ENCODE assay signal across 8 mouse cellular contexts in the genomic region with DNA sequence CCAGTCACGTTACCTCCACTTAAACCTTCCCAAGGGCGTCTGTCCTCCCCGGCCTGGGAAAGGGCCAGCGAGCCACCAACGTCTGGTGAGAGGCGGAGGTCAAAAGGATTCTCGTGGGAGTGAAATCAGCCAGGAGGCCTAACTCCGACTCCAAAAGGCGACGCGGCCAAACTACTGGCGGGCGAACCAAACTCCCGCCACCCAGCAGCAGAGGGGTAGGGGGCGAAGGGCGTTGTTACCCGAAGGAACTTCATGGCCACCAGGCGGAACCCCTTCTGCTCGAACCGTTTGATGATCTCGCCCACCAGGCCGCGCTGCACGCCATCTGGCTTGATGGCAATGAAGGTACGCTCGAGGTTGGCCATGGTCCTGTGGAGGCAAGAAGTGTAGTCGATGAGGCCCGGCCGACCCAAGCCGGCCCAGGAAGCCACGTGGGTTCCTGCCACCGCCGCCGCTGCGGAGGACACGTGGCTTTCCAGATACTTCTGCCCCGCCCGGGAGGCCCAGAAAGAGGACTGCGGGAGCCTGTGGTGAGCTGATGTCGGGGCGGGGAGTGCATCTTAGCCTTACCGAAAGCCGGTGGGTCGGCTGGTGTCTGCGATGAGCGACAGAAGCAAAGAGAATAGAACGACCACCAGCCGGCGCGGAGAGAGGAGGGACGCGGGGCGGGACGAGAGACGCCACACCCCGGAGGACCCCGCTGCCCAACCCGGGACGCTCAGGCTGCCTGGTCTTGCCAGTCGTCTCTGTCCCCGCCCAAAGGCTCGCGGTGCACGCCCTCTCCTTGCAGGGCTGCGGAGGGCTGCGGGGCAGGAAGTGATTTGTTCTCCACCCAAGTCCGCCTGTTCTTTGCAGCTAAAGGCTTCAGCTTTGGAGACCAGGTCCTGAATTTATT. TPM values are rescaled to one million over a fixed set of nuclear protein-coding genes. Genes with fewer than 3 reads are reported as not detected.
DNase-seq lines count a peak whose midpoint lies in the region; ATAC-seq and TF ChIP-seq lines count a peak whose summit lies in the region.

No protein-coding gene starts in this region.

- no peaks in the 10 kb centered on the region for H3K27me3 ChIP-seq in heart, embryonic 13.5 days (replicated peaks)
- no peaks in the 10 kb centered on the region for H3K27me3 ChIP-seq in liver, embryonic 11.5 days (replicated peaks; ENCODE audit: control insufficient read depth, insufficient read depth, low read length)
- H3K27me3 ChIP-seq in myocyte (ENCODE audit: control insufficient read depth, insufficient read depth, insufficient read length) = no peaks in the 10 kb centered on the region
- no peaks in the 10 kb centered on the region for H3K27me3 ChIP-seq in splenic B cell, adult 2 months (ENCODE audit: control insufficient read depth, insufficient read depth, low read length, poor library complexity, severe bottlenecking)

- ATAC-seq in CD4-positive, CD25-positive, alpha-beta regulatory T cell, adult 4 months = peak; percentile 99
- ATAC-seq in erythroid progenitor cell, adult 5-6 weeks (replicated peaks; ENCODE audit: low FRiP score, poor library complexity, severe bottlenecking) = peak; percentile 96
- peak; percentile 91 for ATAC-seq in heart, embryonic 13.5 days (ENCODE audit: extremely low read depth, insufficient number of reproducible peaks, low FRiP score, low TSS enrichment)
- ATAC-seq in liver, embryonic 11.5 days (replicated peaks; ENCODE audit: low FRiP score) = peak; percentile 95

- peak; percentile 80 for TF ChIP-seq POLR2A in myocyte (IDR thresholded peaks at IDR 0.05; ENCODE audit: insufficient read length, low read depth)

- DNase-seq in kidney, postnatal 10 days = peak; percentile 97
- DNase-seq in liver, embryonic 11.5 days (ENCODE audit: low spot score) = peak; percentile 93
- peak; percentile 93 for DNase-seq in splenic B cell, adult 2 months (ENCODE audit: low read depth, low spot score)

- H3K9ac ChIP-seq in heart, embryonic 13.5 days = peak overlapping the region; percentile 87
- peak overlapping the region; percentile 54 for H3K9ac ChIP-seq in liver, embryonic 11.5 days (ENCODE audit: low read depth, low read length)

- no peaks in the 10 kb centered on the region for H3K9me3 ChIP-seq in heart, embryonic 13.5 days
- H3K9me3 ChIP-seq in liver, embryonic 11.5 days (ENCODE audit: control insufficient read depth, low read length) = no peaks in the 10 kb centered on the region

- peaks cover 14% of the 10 kb centered on the region for H3K4me1 ChIP-seq in brown adipose tissue, adult 24 weeks (ENCODE audit: control insufficient read depth, insufficient read depth, insufficient read length, low read length)
- peaks cover 36% of the 10 kb centered on the region for H3K4me1 ChIP-seq in heart, embryonic 13.5 days
- peaks cover 22% of the 10 kb centered on the region for H3K4me1 ChIP-seq in liver, embryonic 11.5 days (replicated peaks; ENCODE audit: control insufficient read depth, insufficient read depth, low read length)

- H3K4me2 ChIP-seq in heart, embryonic 13.5 days = peak overlapping the region; percentile 86
- H3K4me2 ChIP-seq in liver, embryonic 11.5 days = peak overlapping the region; percentile 74
- H3K4me2 ChIP-seq in myocyte (ENCODE audit: low read depth) = peak overlapping the region; percentile 76

- H3K27ac ChIP-seq in brown adipose tissue, adult 24 weeks (replicated peaks; ENCODE audit: low read depth, low read length) = peak overlapping the region; percentile 97
- peak overlapping the region; percentile 94 for H3K27ac ChIP-seq in heart, embryonic 13.5 days (replicated peaks)
- H3K27ac ChIP-seq in liver, embryonic 11.5 days (ENCODE audit: low read depth, low read length) = peak overlapping the region; percentile 85

- H3K4me3 ChIP-seq in brown adipose tissue, adult 24 weeks (ENCODE audit: insufficient read depth, low read depth, low read length) = peak overlapping the region; percentile 92
- H3K4me3 ChIP-seq in heart, embryonic 13.5 days = peak overlapping the region; percentile 71
- H3K4me3 ChIP-seq in liver, embryonic 11.5 days (ENCODE audit: low read depth, low read length) = peak overlapping the region; percentile 77
- H3K4me3 ChIP-seq in myocyte = peak overlapping the region; percentile 88

- peaks cover 68% of the 10 kb centered on the region for H3K36me3 ChIP-seq in heart, embryonic 13.5 days
- peaks cover 32% of the 10 kb centered on the region for H3K36me3 ChIP-seq in liver, embryonic 11.5 days (ENCODE audit: control insufficient read depth, insufficient read depth, low read length)
- H3K36me3 ChIP-seq in myocyte (ENCODE audit: control insufficient read depth, insufficient read depth) = peaks cover 25% of the 10 kb centered on the region
- H3K36me3 ChIP-seq in splenic B cell, adult 2 months (ENCODE audit: control insufficient read depth, insufficient read depth, low read length, poor library complexity, severe bottlenecking) = peaks cover 8% of the 10 kb centered on the region

- peak overlapping the region; percentile 39 for H3ac ChIP-seq in myocyte (ENCODE audit: control insufficient read depth, insufficient read length)

- H3K79me2 ChIP-seq in myocyte (ENCODE audit: control insufficient read depth, insufficient read depth) = peaks cover 28% of the 10 kb centered on the region

- under 1% methylated on average over 67 of the region's 67 CpGs for WGBS in heart, embryonic 13.5 days
- WGBS in liver, embryonic 11.5 days = under 1% methylated on average over 66 of the region's 67 CpGs

TF ChIP-seq in myocyte, 11 proteins besides CTCF, POLR2A, EP300 and RAD21:
- TF ChIP-seq TCF3 (IDR thresholded peaks at IDR 0.05; ENCODE audit: insufficient read length, low read depth) (no peak), REST (IDR thresholded peaks at IDR 0.05; ENCODE audit: insufficient read depth, insufficient read length) (no peak), MYOD1 (IDR thresholded peaks at IDR 0.05; ENCODE audit: control insufficient read depth in 1 of 3, insufficient read length in 2 of 3, low read depth in 2 of 3) (peak in 1 of 3 experiments; percentile 4), MAX (IDR thresholded peaks at IDR 0.05; ENCODE audit: low read depth) (no peak), TCF12 (IDR thresholded peaks at IDR 0.05; ENCODE audit: insufficient read depth, poor library complexity, severe bottlenecking) (no peak), MYOG (IDR thresholded peaks at IDR 0.05; ENCODE audit: control insufficient read depth in 1 of 3, insufficient read depth in 1 of 3, insufficient read length in 2 of 3, low read depth in 2 of 3) (peak in 1 of 3 experiments; percentile 26), CEBPB (IDR thresholded peaks at IDR 0.05; ENCODE audit: insufficient read depth, poor library complexity, severe bottlenecking) (no peak), E2F4 (IDR thresholded peaks at IDR 0.05; ENCODE audit: insufficient read depth) (no peak), SRF (IDR thresholded peaks at IDR 0.05; ENCODE audit: control insufficient read depth, insufficient read length, low read depth) (peak; percentile 23), USF1 (IDR thresholded peaks at IDR 0.05; ENCODE audit: low read depth) (peak; percentile 59), POLR2AphosphoS2 (IDR thresholded peaks at IDR 0.05; ENCODE audit: insufficient read length, low read depth) (peak; percentile 96)
TF ChIP-seq in myocyte: peak in this region for 5.

RNA-seq across cellular contexts. Expression of gene Nme2, which starts 0.6 kb away (rescaled TPM):
- 100 to 1,000 TPM; 116 to 398 TPM for polyA plus RNA-seq in CD4-positive, CD25-positive, alpha-beta regulatory T cell, adult 4 months (2017; shearing (Covaris generic))
- polyA plus RNA-seq in brown adipose tissue, adult 24 weeks (2012; ENCODE audit: insufficient read depth, insufficient read length, missing spikeins) = 510 and 580 TPM in 2 replicates
- total RNA-seq in erythroid progenitor cell, adult 5-6 weeks (2015; ENCODE audit: low replicate concordance) = 34.8 and 35.7 TPM in 2 replicates
- total RNA-seq in erythroid progenitor cell, adult 5-6 weeks (2017; ENCODE audit: low replicate concordance) = 9.6 and 10.1 TPM in 2 replicates
- polyA plus RNA-seq in heart, embryonic 13.5 days (2015; fragmentation: Nextera tagmentation; extraction: Ambion mirVana) = 325 and 357 TPM in 2 replicates
- 112 and 142 TPM in 2 replicates for polyA plus RNA-seq in liver, embryonic 11.5 days (2014; fragmentation: Nextera tagmentation; extraction: Ambion mirVana)
- 1,152 TPM for polyA plus RNA-seq in myocyte (2012; fragmentation: generic; extraction: Trizol)

RNA-seq across cellular contexts. Expression of gene Gm20390, which starts 12.6 kb away (rescaled TPM):
- 100 to 1,000 TPM in 1 of 2 experiments, 10 to 100 TPM in 1; 26.7 to 265 TPM for polyA plus RNA-seq in CD4-positive, CD25-positive, alpha-beta regulatory T cell, adult 4 months (2017; shearing (Covaris generic))
- 164 and 189 TPM in 2 replicates for polyA plus RNA-seq in brown adipose tissue, adult 24 weeks (2012; ENCODE audit: insufficient read depth, insufficient read length, missing spikeins)
- 32.3 and 33.5 TPM in 2 replicates for total RNA-seq in erythroid progenitor cell, adult 5-6 weeks (2015; ENCODE audit: low replicate concordance)
- 5.0 TPM in 1 of 2 replicates, not detected in the other for total RNA-seq in erythroid progenitor cell, adult 5-6 weeks (2017; ENCODE audit: low replicate concordance)
- polyA plus RNA-seq in heart, embryonic 13.5 days (2015; fragmentation: Nextera tagmentation; extraction: Ambion mirVana) = 303 and 315 TPM in 2 replicates
- 393 TPM in 2 replicates for polyA plus RNA-seq in liver, embryonic 11.5 days (2014; fragmentation: Nextera tagmentation; extraction: Ambion mirVana)
- polyA plus RNA-seq in myocyte (2012; fragmentation: generic; extraction: Trizol) = 258 TPM

RNA-seq across cellular contexts. Expression of gene Nme1, which starts 12.8 kb away (rescaled TPM):
- polyA plus RNA-seq in CD4-positive, CD25-positive, alpha-beta regulatory T cell, adult 4 months (2017; shearing (Covaris generic)) = 100 to 1,000 TPM; 119 to 260 TPM
- 33.7 and 46.1 TPM in 2 replicates for polyA plus RNA-seq in brown adipose tissue, adult 24 weeks (2012; ENCODE audit: insufficient read depth, insufficient read length, missing spikeins)
- 11.3 and 17.7 TPM in 2 replicates for total RNA-seq in erythroid progenitor cell, adult 5-6 weeks (2015; ENCODE audit: low replicate concordance)
- total RNA-seq in erythroid progenitor cell, adult 5-6 weeks (2017; ENCODE audit: low replicate concordance) = 7.6 and 42.3 TPM in 2 replicates
- 112 and 120 TPM in 2 replicates for polyA plus RNA-seq in heart, embryonic 13.5 days (2015; fragmentation: Nextera tagmentation; extraction: Ambion mirVana)
- 315 and 317 TPM in 2 replicates for polyA plus RNA-seq in liver, embryonic 11.5 days (2014; fragmentation: Nextera tagmentation; extraction: Ambion mirVana)
- polyA plus RNA-seq in myocyte (2012; fragmentation: generic; extraction: Trizol) = 48.7 TPM

RNA-seq across cellular contexts. Expression of gene Spag9, which starts 40.4 kb away (rescaled TPM):
- polyA plus RNA-seq in CD4-positive, CD25-positive, alpha-beta regulatory T cell, adult 4 months (2017; shearing (Covaris generic)) = 10 to 100 TPM; 14.9 to 20.3 TPM
- 39.2 and 45.7 TPM in 2 replicates for polyA plus RNA-seq in brown adipose tissue, adult 24 weeks (2012; ENCODE audit: insufficient read depth, insufficient read length, missing spikeins)
- 28.5 and 50.7 TPM in 2 replicates for total RNA-seq in erythroid progenitor cell, adult 5-6 weeks (2015; ENCODE audit: low replicate concordance)
- total RNA-seq in erythroid progenitor cell, adult 5-6 weeks (2017; ENCODE audit: low replicate concordance) = 68.5 and 69.1 TPM in 2 replicates
- 29.7 and 31.4 TPM in 2 replicates for polyA plus RNA-seq in heart, embryonic 13.5 days (2015; fragmentation: Nextera tagmentation; extraction: Ambion mirVana)
- polyA plus RNA-seq in liver, embryonic 11.5 days (2014; fragmentation: Nextera tagmentation; extraction: Ambion mirVana) = 19.5 and 24.6 TPM in 2 replicates
- polyA plus RNA-seq in myocyte (2012; fragmentation: generic; extraction: Trizol) = 16.9 TPM

Comparison
In these comparisons a context has a peak if more than half of its experiments do, and no peak if none do; other contexts are left out.
1. Peak in every context shown above with its lines: DNase-seq, ATAC-seq, H3K4me3 ChIP-seq and H3K27ac ChIP-seq.